Mouse (Mus musculus) MEL (cell line): ENCODE data around the gene Oas1c. TPM values are rescaled to one million over a fixed set of nuclear protein-coding genes. Genes with fewer than 3 reads are reported as not detected.

Experiments used
- DNase-seq: peaks from one replicate; pipeline ENCODE4 v3.0.0; 2011; ENCODE audit warnings: low read depth, low spot score
- H3K27ac ChIP-seq: 2 replicates; pipeline ENCODE4 v1.5.1; 2012; ENCODE audit warnings: low read depth, mild to moderate bottlenecking, control low read depth, low read length, moderate library complexity; ENCODE audit not compliant: control insufficient read depth
- H3K27me3 ChIP-seq, 2 experiments: fragments of 150-350 bp in 1 of 2; sonication (generic) in 1 of 2; 2 replicates each; pipeline ENCODE4 v1.6.1; 2012; ENCODE audit warnings: low read length in 2 of 2, mild to moderate bottlenecking in 2 of 2, improper control_type of control experiment in 1 of 2, moderate library complexity in 1 of 2; ENCODE audit not compliant: insufficient read depth in 2 of 2, control insufficient read depth in 1 of 2
- H3K36me3 ChIP-seq, 2 experiments: 2 replicates each; pipeline ENCODE4 v1.6.1; 2012 to 2014; ENCODE audit warnings: low read length in 2 of 2, improper control_type of control experiment in 1 of 2, inconsistent platforms in 1 of 2, mild to moderate bottlenecking in 1 of 2; ENCODE audit not compliant: insufficient read depth in 2 of 2, control insufficient read depth in 1 of 2
- H3K4me1 ChIP-seq, 2 experiments: fragments of 150-350 bp in 1 of 2; sonication (generic) in 1 of 2; 2 replicates each; pipeline ENCODE4 v1.6.1; 2012; ENCODE audit warnings: low read length in 2 of 2, improper control_type of control experiment in 1 of 2, mild to moderate bottlenecking in 1 of 2; ENCODE audit not compliant: insufficient read depth in 2 of 2, control insufficient read depth in 1 of 2
- H3K4me3 ChIP-seq, 2 experiments: fragments of 150-350 bp in 1 of 2; sonication (generic) in 1 of 2; 2 replicates each; pipeline ENCODE4 v1.5.1; 2012; ENCODE audit warnings: low read depth in 2 of 2, low read length in 2 of 2, mild to moderate bottlenecking in 2 of 2, moderate library complexity in 2 of 2, control low read depth in 1 of 2, improper control_type of control experiment in 1 of 2; ENCODE audit not compliant: control insufficient read depth in 1 of 2, insufficient read depth in 1 of 2
- H3K79me2 ChIP-seq: 2 replicates; pipeline ENCODE4 v1.6.1; 2012; ENCODE audit warnings: mild to moderate bottlenecking, low read length, moderate library complexity; ENCODE audit not compliant: control insufficient read depth, poor library complexity, insufficient read depth
- H3K9ac ChIP-seq: 2 replicates; pipeline ENCODE4 v1.6.1; 2012; ENCODE audit warnings: low read depth, mild to moderate bottlenecking, control low read depth, low read length, moderate library complexity; ENCODE audit not compliant: control insufficient read depth, poor library complexity, severe bottlenecking
- H3K9me3 ChIP-seq: fragments of 150-350 bp; sonication (generic); replicated peaks from 2 replicates; pipeline ENCODE4 v1.6.1; 2012; ENCODE audit warnings: mild to moderate bottlenecking, low read length, improper control_type of control experiment, moderate library complexity; ENCODE audit not compliant: insufficient read depth
- CHD1 ChIP-seq: IDR thresholded peaks from 2 replicates; pipeline ENCODE4 v1.6.1; 2012; ENCODE audit warnings: low read depth, mild to moderate bottlenecking, inconsistent platforms, low read length, improper control_type of control experiment
- CTCF ChIP-seq, 3 experiments: IDR thresholded peaks in 2 of 3; conservative IDR thresholded peaks in 1 of 3; 2 replicates each; pipeline ENCODE4 v1.5.1; 2011 to 2012; ENCODE audit warnings: low read length in 3 of 3, low read depth in 2 of 3, mild to moderate bottlenecking in 2 of 3, improper control_type of control experiment in 1 of 3, inconsistent platforms in 1 of 3, mixed read lengths in 1 of 3, moderate library complexity in 1 of 3; ENCODE audit not compliant: control insufficient read depth in 1 of 3, insufficient read depth in 1 of 3, poor library complexity in 1 of 3, severe bottlenecking in 1 of 3
- ELF1 ChIP-seq: IDR thresholded peaks from 2 replicates; pipeline ENCODE4 v1.6.1; 2014; ENCODE audit warnings: low read depth, mild to moderate bottlenecking, inconsistent platforms, low read length, improper control_type of control experiment, moderate library complexity
- ETS1 ChIP-seq: IDR thresholded peaks from 2 replicates; pipeline ENCODE4 v1.6.1; 2012; ENCODE audit warnings: low read depth, mild to moderate bottlenecking, inconsistent platforms, low read length, improper control_type of control experiment, moderate library complexity
- GATA1 ChIP-seq: IDR thresholded peaks from 2 replicates; pipeline ENCODE4 v1.6.1; 2011; ENCODE audit warnings: low read depth, low read length, improper control_type of control experiment
- JUND ChIP-seq: IDR thresholded peaks from 2 replicates; pipeline ENCODE4 v1.6.1; 2011; ENCODE audit warnings: low read depth, mild to moderate bottlenecking, improper control_type of control experiment, low read length
- MAFK ChIP-seq: IDR thresholded peaks from 2 replicates; pipeline ENCODE4 v1.6.1; 2011; ENCODE audit warnings: low read depth, mild to moderate bottlenecking, low read length, improper control_type of control experiment, borderline replicate concordance
- MAZ ChIP-seq: IDR thresholded peaks from 2 replicates; pipeline ENCODE4 v1.6.1; 2012; ENCODE audit warnings: low read depth, mild to moderate bottlenecking, inconsistent platforms, low read length, improper control_type of control experiment
- MEF2A ChIP-seq: IDR thresholded peaks from 2 replicates; pipeline ENCODE4 v1.6.1; 2014; ENCODE audit warnings: low read depth, mild to moderate bottlenecking, inconsistent platforms, low read length, improper control_type of control experiment; ENCODE audit not compliant: poor library complexity, insufficient replicate concordance, severe bottlenecking; ENCODE audit errors: extremely low read depth
- NELFE ChIP-seq: IDR thresholded peaks from 2 replicates; pipeline ENCODE4 v1.6.1; 2011; ENCODE audit warnings: low read depth, low read length, improper control_type of control experiment
- NRF1 ChIP-seq: IDR thresholded peaks from 2 replicates; pipeline ENCODE4 v1.6.1; 2014; ENCODE audit warnings: low read depth, mild to moderate bottlenecking, inconsistent platforms, low read length, improper control_type of control experiment, moderate library complexity; ENCODE audit not compliant: poor library complexity, insufficient read depth, severe bottlenecking
- POLR2AphosphoS2 ChIP-seq: IDR thresholded peaks from 2 replicates; pipeline ENCODE4 v1.6.1; 2011; ENCODE audit warnings: low read length, improper control_type of control experiment
- RAD21 ChIP-seq: IDR thresholded peaks from 2 replicates; pipeline ENCODE4 v1.6.1; 2011; ENCODE audit warnings: mild to moderate bottlenecking, low read depth, low read length, improper control_type of control experiment
- SMC3 ChIP-seq: IDR thresholded peaks from 2 replicates; pipeline ENCODE4 v1.6.1; 2011; ENCODE audit warnings: low read depth, low read length, improper control_type of control experiment
- TAL1 ChIP-seq: IDR thresholded peaks from 2 replicates; pipeline ENCODE4 v1.6.1; 2012; ENCODE audit warnings: mild to moderate bottlenecking, inconsistent platforms, low read length, moderate library complexity, mixed read lengths
- TBP ChIP-seq: IDR thresholded peaks from 2 replicates; pipeline ENCODE4 v1.8.0; 2011; ENCODE audit warnings: low read depth, low read length, improper control_type of control experiment
- TCF12 ChIP-seq: IDR thresholded peaks from 2 replicates; pipeline ENCODE4 v1.6.1; 2014; ENCODE audit warnings: low read depth, mild to moderate bottlenecking, inconsistent platforms, low read length, improper control_type of control experiment, moderate library complexity
- UBTF ChIP-seq: IDR thresholded peaks from 2 replicates; pipeline ENCODE4 v1.6.1; 2012; ENCODE audit warnings: low read depth, mild to moderate bottlenecking, inconsistent platforms, low read length, improper control_type of control experiment, moderate library complexity, borderline replicate concordance; ENCODE audit not compliant: insufficient read depth
- USF1 ChIP-seq: IDR thresholded peaks from 2 replicates; pipeline ENCODE4 v1.6.1; 2014; ENCODE audit warnings: low read depth, mild to moderate bottlenecking, inconsistent platforms, low read length, improper control_type of control experiment, moderate library complexity
- ZKSCAN1 ChIP-seq: IDR thresholded peaks from 2 replicates; pipeline ENCODE4 v1.6.1; 2012; ENCODE audit warnings: low read depth, mild to moderate bottlenecking, inconsistent platforms, low read length, improper control_type of control experiment, moderate library complexity
- ZMIZ1 ChIP-seq: IDR thresholded peaks from 2 replicates; pipeline ENCODE4 v1.6.1; 2012; ENCODE audit warnings: low read depth, mild to moderate bottlenecking, inconsistent platforms, low read length, improper control_type of control experiment, moderate library complexity
- polyA plus RNA-seq, 2 experiments: library from polyadenylated mRNA; stranded (reverse) in 1 of 2; unstranded in 1 of 2; fragments of >175 nt in 1 of 2; fragments of >200 nt in 1 of 2; gene quantifications; 2 replicates each; pipeline versions ENCODE4 v1.2.1 to v1.2.4; 2012; ENCODE audit warnings: low replicate concordance in 2 of 2, low read depth in 1 of 2; ENCODE audit not compliant: insufficient read length in 2 of 2, insufficient read depth in 1 of 2, missing spikeins in 1 of 2
- total RNA-seq: library from RNA; depleted of rRNA; stranded (reverse); fragments of 300-350 nt; gene quantifications from 2 replicates; pipeline ENCODE4 v1.2.3, GENCODE M21; 2012

Oas1c gene
- total and polyA plus RNA-seq, 3 experiments = 0.85 to 1.8 TPM; not detected in 1

GRCm38 (mm10) chr5:120782446-120782845 is 29.9 kb downstream of the Oas1c start:
- H3K36me3 ChIP-seq = peaks cover 0 to 3% of the 10 kb centered on the region in 2 experiments; a peak in 2 of 4 replicates
- no peaks in the 10 kb centered on the region for H3K9me3 ChIP-seq
- H3K27me3 ChIP-seq = no peaks in the 10 kb centered on the region
- peaks cover 4 to 22% of the 10 kb centered on the region in 2 experiments for H3K4me1 ChIP-seq
- TF ChIP-seq TCF12 (no peak), RAD21 (no peak), ZMIZ1 (no peak)
- TF ChIP-seq, all 39 proteins: peak for 0
- Histone ChIP-seq H3K27ac (no peak overlapping the region), H3K4me3 (no peak overlapping the region), H3K79me2 (no peaks in the 10 kb centered on the region), H3K9ac (no peak overlapping the region)
- DNase-seq = no peak

- no peaks in the 10 kb centered on the region for H3K27me3 ChIP-seq
- no peak overlapping the region for H3K9ac ChIP-seq
- no peak overlapping the region for H3K27ac ChIP-seq
- peak; percentile 45 for DNase-seq
- H3K79me2 ChIP-seq = no peaks in the 10 kb centered on the region
- peaks cover 9 to 29% of the 10 kb centered on the region in 2 experiments for H3K4me1 ChIP-seq
- H3K4me3 ChIP-seq = no peak overlapping the region
- no peaks in the 10 kb centered on the region for H3K9me3 ChIP-seq
- H3K36me3 ChIP-seq = peaks cover 0 to 3% of the 10 kb centered on the region in 2 experiments; a peak in 2 of 4 replicates
- no peak for TF ChIP-seq TBP
- TF ChIP-seq CTCF (IDR thresholded peaks at IDR 0.05 in 2 of 3, conservative IDR thresholded peaks at IDR 0.05 in 1 of 3; ENCODE audit: control insufficient read depth in 1 of 3, insufficient read depth in 1 of 3, low read depth in 2 of 3, low read length in 3 of 3, poor library complexity in 1 of 3, severe bottlenecking in 1 of 3) = peak; percentile 43 to 58 (median 47)
- no peak for TF ChIP-seq NRF1
- TF ChIP-seq RAD21 = peak; percentile 25
- no peak for TF ChIP-seq POLR2AphosphoS2
- peak; percentile 23; the same call in 1 of the 2 replicates for TF ChIP-seq SMC3
- TF ChIP-seq NELFE = no peak
Measured at GRCm38 (mm10) chr5:120781646-120782045, 30.7 kb downstream of the Oas1c start.

- Histone ChIP-seq H3K36me3 (peaks cover 0 to 11% of the 10 kb centered on the region in 2 experiments; a peak in 2 of 4 replicates), H3K4me3 (no peak overlapping the region), H3K27ac (no peak overlapping the region), H3K79me2 (no peaks in the 10 kb centered on the region), H3K4me1 (peaks cover 14 to 42% of the 10 kb centered on the region in 2 experiments), H3K27me3 (no peaks in the 10 kb centered on the region), H3K9ac (no peak overlapping the region), H3K9me3 (no peaks in the 10 kb centered on the region)
- DNase-seq = no peak
- TF ChIP-seq RAD21 (no peak), ELF1 (no peak), CHD1 (no peak), TBP (no peak), GATA1 (no peak), ZKSCAN1 (no peak), UBTF (no peak), CTCF (IDR thresholded peaks at IDR 0.05 in 2 of 3, conservative IDR thresholded peaks at IDR 0.05 in 1 of 3; ENCODE audit: control insufficient read depth in 1 of 3, insufficient read depth in 1 of 3, low read depth in 2 of 3, low read length in 3 of 3, poor library complexity in 1 of 3, severe bottlenecking in 1 of 3) (no peak), TCF12 (no peak), JUND (no peak), MAZ (no peak), ETS1 (no peak), MAFK (no peak), TAL1 (no peak), MEF2A (no peak), USF1 (no peak), SMC3 (no peak)
Measured at GRCm38 (mm10) chr5:120779922-120780321, 32.4 kb downstream of the Oas1c start.
